Mouse (Mus musculus) erythroblast, embryonic 14.5 days (primary cell): ENCODE measurements around the gene G430095P16Rik. TPM values are rescaled to one million over a fixed set of nuclear protein-coding genes. Genes with fewer than 3 reads are reported as not detected.

Source experiments
- H3K27me3 ChIP-seq: 2 replicates; pipeline ENCODE4 v1.6.1; 2012; ENCODE audit warnings: inconsistent platforms; ENCODE audit not compliant: control insufficient read depth
- H3K36me3 ChIP-seq: 2 replicates; pipeline ENCODE4 v1.6.1; 2012; ENCODE audit warnings: mild to moderate bottlenecking, inconsistent platforms; ENCODE audit not compliant: control insufficient read depth
- H3K4me1 ChIP-seq: 2 replicates; pipeline ENCODE4 v1.6.1; 2012; ENCODE audit warnings: inconsistent platforms; ENCODE audit not compliant: control insufficient read depth
- H3K4me3 ChIP-seq: replicated peaks from 2 replicates; pipeline ENCODE3; 2012; ENCODE audit warnings: moderate library complexity, mild to moderate bottlenecking, inconsistent platforms
- H3K9me3 ChIP-seq: 2 replicates; pipeline ENCODE4 v1.6.1; 2012; ENCODE audit warnings: low read length, inconsistent platforms, mixed read lengths; ENCODE audit not compliant: control insufficient read depth
- GATA1 ChIP-seq: IDR thresholded peaks from 2 replicates; pipeline ENCODE4 v1.6.1; 2012; ENCODE audit warnings: low read length, inconsistent platforms, mixed read lengths
- TAL1 ChIP-seq: IDR thresholded peaks from 3 replicates; pipeline ENCODE4 v1.6.1; 2012; ENCODE audit warnings: low read length, inconsistent platforms, mixed read lengths
- polyA plus RNA-seq: library from polyadenylated mRNA; stranded (reverse); fragments of >175 nt; gene quantifications from 2 replicates; pipeline ENCODE4 v1.2.3, GENCODE M21; 2012

G430095P16Rik gene
- polyA plus RNA-seq, 1 experiment: 11.9 TPM

DNA sequence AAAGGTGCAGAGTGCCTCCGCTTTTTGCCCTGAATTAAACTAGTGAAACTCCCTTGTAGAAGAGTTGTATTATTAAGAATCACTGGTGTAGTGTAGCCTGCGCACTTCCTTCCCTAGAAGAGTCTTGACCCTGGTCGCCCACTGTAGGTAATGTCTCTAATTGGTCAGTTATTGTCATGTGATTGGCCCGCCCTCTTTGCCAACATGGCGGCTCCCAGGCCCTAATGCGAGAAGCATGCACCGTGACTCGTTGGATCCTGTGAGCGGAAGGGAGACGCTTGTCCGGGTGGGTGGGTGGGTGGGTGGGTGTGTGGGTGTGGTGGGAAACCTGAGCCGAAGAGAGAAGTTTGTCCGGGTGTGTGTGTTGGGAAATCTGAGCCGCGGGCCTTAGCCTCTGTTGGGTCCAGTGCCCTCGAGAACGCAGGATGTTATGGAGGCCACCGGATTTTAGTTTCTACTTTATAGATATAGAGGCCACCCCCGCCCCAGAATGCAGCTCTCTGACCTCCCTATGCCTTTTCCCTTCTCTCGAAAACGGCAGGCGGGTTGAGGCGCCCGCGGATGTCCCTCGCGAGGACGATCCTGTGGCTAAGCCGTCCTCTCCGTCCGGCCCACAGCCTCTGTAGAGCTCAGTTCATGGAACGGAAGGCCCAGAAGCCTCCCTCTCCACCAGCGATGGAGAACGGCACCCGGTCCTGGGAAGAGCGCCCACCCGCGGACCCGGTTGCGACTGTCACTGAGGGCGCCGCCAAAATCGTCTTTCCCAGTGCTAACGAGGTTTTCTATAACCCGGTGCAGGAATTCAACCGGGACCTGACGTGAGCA lies 33.5 kb upstream of the G430095P16Rik start:
- peaks cover 58% of the 10 kb centered on the region for H3K4me1 ChIP-seq
- H3K4me3 ChIP-seq: peak overlapping the region; percentile 92
- no peaks in the 10 kb centered on the region for H3K9me3 ChIP-seq
- peaks cover 41% of the 10 kb centered on the region for H3K36me3 ChIP-seq
- TF ChIP-seq GATA1 (no peak), TAL1 (no peak)
- H3K27me3 ChIP-seq: no peaks in the 10 kb centered on the region

DNA sequence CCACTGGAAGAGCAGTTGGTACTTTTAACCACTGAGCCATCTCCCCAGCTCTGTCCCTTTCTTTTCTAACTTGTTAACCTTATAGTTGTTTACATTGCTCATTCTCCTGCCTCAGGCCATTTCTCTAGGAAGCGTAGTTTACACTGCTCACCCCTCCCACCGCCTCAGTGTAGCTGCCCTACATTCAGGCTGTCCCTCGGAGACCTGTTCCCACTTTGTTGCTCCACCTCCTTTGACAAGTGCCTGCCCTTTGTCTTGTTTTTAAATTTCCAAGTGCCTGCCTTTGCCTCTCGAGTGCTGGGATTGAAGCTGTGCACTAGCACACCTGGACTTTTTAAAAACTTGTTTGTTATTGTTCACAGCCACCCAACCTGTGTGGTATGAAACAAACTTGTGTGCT lies 29.5 kb upstream of the G430095P16Rik start:
- Histone ChIP-seq H3K9me3 (no peaks in the 10 kb centered on the region), H3K27me3 (no peaks in the 10 kb centered on the region), H3K36me3 (peaks cover 72% of the 10 kb centered on the region), H3K4me3 (no peak overlapping the region), H3K4me1 (peaks cover 43% of the 10 kb centered on the region)
- TF ChIP-seq GATA1 (no peak), TAL1 (no peak)

DNA sequence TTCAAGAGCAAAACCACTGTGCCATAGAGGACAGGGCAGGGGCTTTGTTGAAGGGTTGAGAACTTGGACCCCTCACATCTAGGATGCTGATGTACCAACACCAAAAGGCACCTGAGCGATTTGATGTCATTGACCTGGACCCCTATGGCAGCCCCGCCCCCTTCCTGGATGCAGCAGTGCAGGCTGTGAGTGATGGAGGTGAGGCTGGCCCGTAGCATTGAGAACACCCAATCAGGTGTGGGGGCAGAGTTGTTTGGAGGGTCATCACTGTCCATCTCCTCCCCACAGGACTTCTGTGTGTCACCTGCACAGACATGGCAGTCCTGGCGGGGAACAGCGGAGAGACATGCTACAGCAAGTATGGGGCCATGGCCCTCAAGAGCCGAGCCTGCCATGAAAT lies 27.7 kb upstream of the G430095P16Rik start:
- Histone ChIP-seq H3K27me3 (no peaks in the 10 kb centered on the region), H3K36me3 (peaks cover 90% of the 10 kb centered on the region), H3K4me1 (peaks cover 44% of the 10 kb centered on the region), H3K9me3 (no peaks in the 10 kb centered on the region), H3K4me3 (no peak overlapping the region)
- TF ChIP-seq GATA1: no peak
- no peak for TF ChIP-seq TAL1

DNA sequence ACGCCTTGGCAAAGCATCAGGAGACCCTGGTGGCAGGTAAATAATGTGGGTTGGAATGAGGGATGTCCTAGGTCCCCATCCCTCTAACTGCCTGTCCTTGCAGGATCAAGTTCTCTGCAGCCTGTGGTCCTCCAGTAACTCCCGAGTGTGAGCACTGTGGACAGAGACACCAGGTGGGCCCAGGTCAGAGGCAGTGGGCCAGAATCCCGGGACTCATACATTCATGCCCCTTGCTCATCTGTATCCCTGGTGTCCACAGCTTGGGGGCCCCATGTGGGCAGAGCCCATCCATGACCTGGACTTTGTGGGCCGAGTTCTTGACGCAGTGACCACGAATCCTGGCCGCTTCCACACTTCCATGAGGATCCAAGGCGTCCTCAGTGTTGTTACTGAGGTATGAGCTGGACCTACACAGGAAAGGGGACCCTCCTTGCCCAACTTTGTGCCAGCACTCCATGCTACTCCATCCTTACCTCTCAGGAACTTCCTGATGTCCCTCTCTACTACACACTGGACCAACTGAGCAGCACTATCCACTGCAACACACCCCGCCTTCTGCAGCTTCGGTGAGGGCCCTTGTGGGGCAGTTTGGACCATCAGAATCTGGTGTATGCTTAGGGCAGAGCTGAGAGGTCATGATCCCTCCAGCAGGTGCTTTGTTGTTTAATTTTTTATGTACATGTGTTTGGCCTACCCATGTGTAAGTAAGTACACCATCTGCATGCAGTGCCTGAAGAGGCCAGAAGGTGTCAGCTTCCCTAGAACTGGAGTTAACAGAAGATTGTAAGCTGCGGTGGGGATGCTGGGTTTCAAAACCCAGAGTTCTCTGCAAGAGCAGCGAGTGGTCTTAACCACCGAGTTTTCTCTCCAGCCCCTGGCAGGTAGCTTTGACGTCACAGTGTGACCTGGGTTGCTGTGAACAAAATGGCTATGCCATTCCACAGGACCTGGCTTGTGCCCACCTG lies 25.4 kb upstream of the G430095P16Rik start:
- Histone ChIP-seq H3K4me3 (no peak overlapping the region), H3K27me3 (no peaks in the 10 kb centered on the region; the same call in 1 of the 2 replicates), H3K4me1 (peaks cover 46% of the 10 kb centered on the region), H3K36me3 (peaks cover 84% of the 10 kb centered on the region), H3K9me3 (no peaks in the 10 kb centered on the region)
- no peak for TF ChIP-seq TAL1

DNA sequence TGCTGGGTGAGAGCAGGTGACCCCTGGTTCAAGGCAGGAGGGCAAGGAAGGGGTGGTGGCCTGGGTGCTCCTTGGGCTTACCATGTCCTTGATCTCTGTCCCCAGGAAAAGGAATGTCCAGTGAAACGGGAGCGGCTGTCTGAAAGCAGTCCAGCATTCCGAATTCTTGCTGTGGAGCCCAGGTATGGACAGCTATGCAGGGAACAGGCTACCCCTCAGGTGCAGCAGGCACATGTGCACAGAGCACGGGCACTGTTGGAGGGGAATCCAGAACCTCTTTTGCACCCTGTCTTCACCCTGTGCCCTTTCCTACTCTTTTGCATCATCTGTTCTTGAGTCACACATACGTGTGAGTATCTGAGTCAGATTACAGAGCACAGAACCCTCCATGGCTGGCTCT lies 24.5 kb upstream of the G430095P16Rik start:
- H3K36me3 ChIP-seq: peaks cover 85% of the 10 kb centered on the region
- H3K9me3 ChIP-seq: no peaks in the 10 kb centered on the region
- peaks cover 2% of the 10 kb centered on the region; the same call in 1 of the 2 replicates for H3K27me3 ChIP-seq
- H3K4me3 ChIP-seq: no peak overlapping the region
- no peak for TF ChIP-seq GATA1
- TF ChIP-seq TAL1: no peak
- peaks cover 53% of the 10 kb centered on the region for H3K4me1 ChIP-seq

DNA sequence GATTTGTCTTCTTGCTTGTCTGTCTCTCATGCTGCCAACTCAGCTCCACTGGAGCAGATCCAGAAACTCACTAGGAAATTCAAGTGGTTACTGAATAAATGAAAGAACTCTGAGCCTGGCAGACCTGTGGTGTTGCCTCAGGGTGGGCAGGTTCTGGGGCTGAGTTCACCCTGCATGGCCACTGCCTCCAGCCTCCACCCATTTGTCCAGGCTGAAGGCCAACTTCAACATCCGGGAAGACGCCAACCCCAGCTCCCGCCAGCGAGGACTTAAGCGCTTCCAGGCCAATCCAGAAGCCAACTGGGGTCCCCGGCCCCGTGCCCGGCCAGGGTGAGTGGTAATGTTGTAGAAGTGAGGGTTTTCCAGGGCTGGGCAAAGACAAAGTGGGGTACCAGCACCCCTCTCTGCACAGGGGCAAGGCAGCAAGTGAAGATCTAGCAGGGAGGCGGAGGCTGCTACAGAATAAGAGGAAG lies 23.8 kb upstream of the G430095P16Rik start:
- peaks cover 59% of the 10 kb centered on the region for H3K4me1 ChIP-seq
- H3K4me3 ChIP-seq: no peak overlapping the region
- H3K9me3 ChIP-seq: no peaks in the 10 kb centered on the region
- no peak for TF ChIP-seq GATA1
- TF ChIP-seq TAL1: no peak
- peaks cover 3% of the 10 kb centered on the region; the same call in 1 of the 2 replicates for H3K27me3 ChIP-seq
- H3K36me3 ChIP-seq: peaks cover 86% of the 10 kb centered on the region

DNA sequence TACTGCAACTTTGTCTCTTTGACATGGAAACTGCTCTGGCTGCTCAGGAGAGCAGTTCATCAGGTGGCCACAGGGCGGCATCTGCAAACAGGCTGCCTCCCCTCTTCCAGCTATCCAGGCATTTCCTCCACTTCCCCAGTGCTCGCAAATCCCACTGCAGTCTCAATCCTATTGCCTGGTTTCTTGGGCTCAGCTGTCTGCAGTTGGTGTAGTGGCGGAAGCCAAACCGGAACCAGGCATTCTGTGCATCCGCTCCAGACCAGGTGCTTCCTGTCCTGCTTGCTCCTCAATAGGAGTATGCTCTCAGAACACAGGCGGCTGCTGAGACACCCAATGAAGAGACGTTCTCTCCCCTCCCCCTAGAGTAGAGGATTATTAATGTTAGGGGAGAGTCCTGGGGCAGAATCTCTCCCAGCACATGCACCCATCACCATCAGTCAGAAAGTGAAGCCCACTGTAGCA lies 22.9 kb upstream of the G430095P16Rik start:
- H3K9me3 ChIP-seq: no peaks in the 10 kb centered on the region
- H3K27me3 ChIP-seq: peaks cover 5% of the 10 kb centered on the region; the same call in 1 of the 2 replicates
- no peak for TF ChIP-seq GATA1
- peak overlapping the region; percentile 45 for H3K4me3 ChIP-seq
- H3K36me3 ChIP-seq: peaks cover 87% of the 10 kb centered on the region
- H3K4me1 ChIP-seq: peaks cover 68% of the 10 kb centered on the region

DNA sequence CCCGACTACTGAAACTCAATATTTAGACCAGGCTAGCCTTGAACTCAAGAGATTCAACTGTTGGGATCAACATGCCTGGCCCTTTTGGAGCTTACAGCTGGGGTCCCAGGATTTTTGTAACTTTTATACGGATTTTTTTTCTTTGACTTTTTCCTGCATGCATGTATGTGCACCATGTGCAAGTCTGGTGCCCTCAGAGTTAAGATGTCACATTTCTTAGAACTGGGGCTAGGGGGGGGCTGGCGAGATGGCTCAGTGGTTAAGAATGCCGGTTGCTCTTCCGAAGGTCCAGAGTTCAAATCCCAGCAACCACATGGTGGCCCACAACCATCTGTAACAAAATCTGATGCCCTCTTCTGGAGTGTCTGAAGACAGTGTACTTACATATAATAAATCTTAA lies 22.3 kb upstream of the G430095P16Rik start:
- Histone ChIP-seq H3K36me3 (peaks cover 81% of the 10 kb centered on the region), H3K4me3 (peak overlapping the region; percentile 90), H3K27me3 (peaks cover 12% of the 10 kb centered on the region), H3K4me1 (peaks cover 69% of the 10 kb centered on the region), H3K9me3 (no peaks in the 10 kb centered on the region)
- no peak for TF ChIP-seq TAL1
- TF ChIP-seq GATA1: no peak
